Mouse (Mus musculus) brown adipose tissue, adult 24 weeks (tissue): ENCODE measurements around the gene Sidt2. TPM values are rescaled to one million over a fixed set of nuclear protein-coding genes. Genes with fewer than 3 reads are reported as not detected.

Experiments
- H3K27ac ChIP-seq: fragments of 200-500 bp; replicated peaks from 2 replicates; pipeline ENCODE4 v1.5.1; 2012; ENCODE audit warnings: low read depth, mild to moderate bottlenecking, low read length
- H3K4me1 ChIP-seq: fragments of 200-500 bp; 2 replicates; pipeline ENCODE4 v1.6.1; 2012; ENCODE audit warnings: low read length, mixed read lengths; ENCODE audit not compliant: control insufficient read depth, insufficient read depth, insufficient read length
- H3K4me3 ChIP-seq: fragments of 200-500 bp; 2 replicates; pipeline ENCODE4 v1.5.1; 2012; ENCODE audit warnings: low read depth, mild to moderate bottlenecking, low read length, moderate library complexity; ENCODE audit not compliant: insufficient read depth
- polyA plus RNA-seq: library from polyadenylated mRNA; stranded (reverse); fragments of >200 nt; gene quantifications from 2 replicates; pipeline ENCODE4 v1.2.4, GENCODE M21; 2012; ENCODE audit not compliant: missing spikeins, insufficient read depth, insufficient read length

Sidt2 gene
- polyA plus RNA-seq, 1 experiment, result 42.1 TPM

- peaks cover 4% of the 10 kb centered on the region; the same call in 1 of the 2 replicates for H3K4me1 ChIP-seq
Observed at GRCm38 (mm10) chr9:45906355-45907077, 48.5 kb downstream of the Sidt2 start, which contains the start of the genes Pcsk7 and Rnf214. Gene Pcsk7, plus strand, starts transcription at chr9:45906497. Gene Rnf214, minus strand, starts transcription at chr9:45906911.

GRCm38 (mm10) chr9:45905811-45906237 is 49.2 kb downstream of the Sidt2 start:
- Histone ChIP-seq H3K4me1 (peaks cover 4% of the 10 kb centered on the region; the same call in 1 of the 2 replicates), H3K27ac (peak overlapping the region; percentile 15; the same call in 1 of the 2 replicates), H3K4me3 (peak overlapping the region; percentile 72)

More at GRCm38 (mm10) chr9:45906355-45907077, 48.5 kb downstream of the Sidt2 start, which contains the start of the genes Pcsk7 and Rnf214:
- H3K4me3 ChIP-seq, result peak within 1 kb of the TSS; percentile 98
- H3K27ac ChIP-seq, result peak within 1 kb of the TSS; percentile 100

GRCm38 (mm10) chr9:45905196-45905595 is 49.9 kb downstream of the Sidt2 start:
- H3K4me1 ChIP-seq, result peaks cover 4% of the 10 kb centered on the region; the same call in 1 of the 2 replicates
- no peak overlapping the region for H3K27ac ChIP-seq
- no peak overlapping the region; the same call in 1 of the 2 replicates for H3K4me3 ChIP-seq

GRCm38 (mm10) chr9:45893681-45894080 is 61.4 kb downstream of the Sidt2 start:
- Histone ChIP-seq H3K27ac (no peak overlapping the region), H3K4me1 (no peaks in the 10 kb centered on the region), H3K4me3 (no peak overlapping the region)

Other genes with a start within 250 kb of the Sidt2 start
- gene Cep164, start 126.6 kb downstream of the Sidt2 start, polyA plus RNA-seq, result 4.2 and 7.9 TPM in 2 replicates
- 8.6 and 9.3 TPM in 2 replicates for gene Bace1, start 116.7 kb downstream of the Sidt2 start, polyA plus RNA-seq
- 9.5 and 11.6 TPM in 2 replicates for gene Pcsk7, start 48.8 kb downstream of the Sidt2 start, polyA plus RNA-seq
- gene Rnf214, start 48.3 kb downstream of the Sidt2 start, polyA plus RNA-seq, result 20.6 and 23.0 TPM in 2 replicates
- 17.2 and 26.0 TPM in 2 replicates for gene Tagln, start 19.2 kb downstream of the Sidt2 start, polyA plus RNA-seq
- 27.8 and 43.8 TPM in 2 replicates for gene Pafah1b2, start 57.4 kb upstream of the Sidt2 start, polyA plus RNA-seq
- gene Sik3, start 57.6 kb upstream of the Sidt2 start, polyA plus RNA-seq, result 14.9 and 16.1 TPM in 2 replicates